Mouse (Mus musculus) heart, adult 2 months (tissue): ENCODE measurements around the gene Polr2j.

Experiments used
- EP300 ChIP-seq: fragments of 200-500 bp; IDR thresholded peaks from 2 replicates; pipeline ENCODE4 v1.6.1; 2011; ENCODE audit warnings: low read depth, low read length, control low read depth; ENCODE audit not compliant: insufficient read depth
- POLR2A ChIP-seq: fragments of 200-500 bp; IDR thresholded peaks from 2 replicates; pipeline ENCODE4 v1.6.1; 2011; ENCODE audit warnings: mild to moderate bottlenecking, low read depth, low read length, control low read depth; ENCODE audit not compliant: insufficient read depth

GRCm38 (mm10) chr5:136095089-136095488 is 21.3 kb upstream of the Polr2j start:
- no peak for TF ChIP-seq EP300
- TF ChIP-seq POLR2A: no peak
